Mouse (Mus musculus): Measurements from ENCODE around the gene Gm13723. TPM values are rescaled to one million over a fixed set of nuclear protein-coding genes. Genes with fewer than 3 reads are reported as not detected.

Gene Gm13723
- not detected for total RNA-seq (2021)
- not detected in 2 replicates for polyA plus RNA-seq (2012; rRNA removed)
- long read RNA-seq: 0 reads

DNA sequence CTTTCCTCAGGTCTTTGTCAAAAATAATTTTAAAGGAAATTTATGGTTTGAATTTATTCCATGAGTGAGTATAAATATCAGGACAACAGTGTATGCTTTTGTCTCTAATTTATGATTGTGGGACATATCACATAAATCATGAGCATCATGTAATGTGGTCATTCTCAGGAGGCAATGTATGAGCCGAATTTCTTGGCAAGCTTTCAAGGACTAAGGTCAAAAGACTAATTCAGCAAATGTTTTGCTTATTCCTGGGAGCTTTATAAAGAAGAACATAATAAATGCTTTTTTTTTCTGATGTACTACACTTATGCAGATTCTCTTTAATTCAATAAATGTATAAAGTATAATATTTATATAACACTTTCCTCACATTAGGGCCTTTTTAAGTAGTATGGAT lies at the start of gene Gm13723:
Gm13723 (minus strand) TSS at position 101 of the 400 bp plus-strand sequence.
- 22% methylated on average over 1 of the region's 1 CpGs for WGBS

DNA sequence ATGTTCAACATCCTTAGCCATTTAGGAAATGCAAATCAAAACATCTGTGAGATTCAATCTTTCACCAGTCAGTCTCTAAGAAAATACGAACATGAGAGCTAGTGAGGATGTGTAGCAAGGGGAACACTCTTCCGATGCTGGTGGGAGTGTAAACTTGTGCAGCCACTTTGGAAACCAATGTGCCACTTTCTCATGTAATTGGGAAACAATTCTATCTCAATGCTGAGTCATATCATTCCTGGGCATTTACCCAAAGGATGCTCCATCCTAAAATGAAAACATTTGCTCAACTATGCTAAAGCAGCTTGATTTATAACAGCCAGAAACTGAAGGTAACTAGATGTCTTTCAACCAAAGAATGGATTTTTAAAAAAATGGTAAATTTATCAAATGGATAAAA lies 31.0 kb upstream of the Gm13723 start:
- no peaks in the 10 kb centered on the region for H3K4me1 ChIP-seq (ENCODE audit: control insufficient read depth, insufficient read depth, low read length)
- H3K36me3 ChIP-seq (ENCODE audit: control insufficient read depth, insufficient read depth, low read length): no peaks in the 10 kb centered on the region
- no peaks in the 10 kb centered on the region for H3K79me2 ChIP-seq (replicated peaks; ENCODE audit: control insufficient read depth, insufficient read depth, low read length)
- no peak overlapping the region for H3K4me3 ChIP-seq
- WGBS: 67% methylated on average over 2 of the region's 2 CpGs
- TF ChIP-seq CTCF (IDR thresholded peaks at IDR 0.05): no peak
- DNase-seq: no peak
- no peaks in the 10 kb centered on the region for H3K27me3 ChIP-seq (ENCODE audit: control insufficient read depth, insufficient read depth, low read length)
- no peak overlapping the region for H3K27ac ChIP-seq
- intact Hi-C loops (cut with DNase I): no loop called here
- no peak overlapping the region for H3K9ac ChIP-seq (ENCODE audit: low read depth, low read length)

More for the DNA sequence above, at the start of gene Gm13723:
- intact Hi-C loops (cut with DNase I): no loop called here
- Histone ChIP-seq H3K9ac (ENCODE audit: low read depth, low read length) (no peak within 1 kb of the TSS), H3K27me3 (ENCODE audit: control insufficient read depth, insufficient read depth, low read length) (no peaks in the 10 kb centered on the region), H3K27ac (no peak within 1 kb of the TSS), H3K79me2 (replicated peaks; ENCODE audit: control insufficient read depth, insufficient read depth, low read length) (no peaks in the 10 kb centered on the region), H3K4me1 (ENCODE audit: control insufficient read depth, insufficient read depth, low read length) (no peaks in the 10 kb centered on the region), H3K36me3 (ENCODE audit: control insufficient read depth, insufficient read depth, low read length) (no peaks in the 10 kb centered on the region), H3K4me3 (no peak within 1 kb of the TSS)
- no peak for DNase-seq
- no peak for TF ChIP-seq POLR2A (IDR thresholded peaks at IDR 0.05; ENCODE audit: insufficient read depth, low read depth, low read length)
- no peak for TF ChIP-seq EP300 (IDR thresholded peaks at IDR 0.05; ENCODE audit: insufficient read depth, low read depth, low read length)
- no peak for TF ChIP-seq CTCF (IDR thresholded peaks at IDR 0.05)

DNA sequence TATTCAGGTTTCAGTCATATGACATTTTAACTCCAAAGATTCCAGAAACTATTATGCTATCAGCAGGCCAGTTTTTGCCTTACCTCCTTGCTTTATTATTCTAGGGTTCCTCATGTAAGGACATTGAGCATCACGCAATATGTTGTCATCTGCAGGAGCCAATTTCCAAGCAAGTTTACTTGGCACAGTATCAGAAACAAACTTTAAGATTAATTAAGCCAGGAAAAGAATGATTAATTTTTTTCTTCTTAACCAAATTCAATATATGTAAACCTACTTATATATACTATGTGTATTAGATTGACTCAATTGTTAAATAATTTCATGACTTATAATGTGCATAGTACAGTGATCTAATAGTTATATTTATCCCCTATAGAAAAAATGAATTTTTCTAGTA lies 17.5 kb upstream of the Gm13723 start, which contains the start of gene Olfr1097:
Olfr1097 (minus strand) TSS at position 101 of the 400 bp plus-strand sequence.
- Histone ChIP-seq H3K4me3 (no peak within 1 kb of the TSS), H3K9ac (ENCODE audit: low read depth, low read length) (no peak within 1 kb of the TSS), H3K79me2 (replicated peaks; ENCODE audit: control insufficient read depth, insufficient read depth, low read length) (no peaks in the 10 kb centered on the region), H3K27ac (no peak within 1 kb of the TSS), H3K36me3 (ENCODE audit: control insufficient read depth, insufficient read depth, low read length) (no peaks in the 10 kb centered on the region), H3K4me1 (ENCODE audit: control insufficient read depth, insufficient read depth, low read length) (no peaks in the 10 kb centered on the region), H3K27me3 (ENCODE audit: control insufficient read depth, insufficient read depth, low read length) (no peaks in the 10 kb centered on the region)
- TF ChIP-seq EP300 (IDR thresholded peaks at IDR 0.05; ENCODE audit: insufficient read depth, low read depth, low read length): no peak
- TF ChIP-seq POLR2A (IDR thresholded peaks at IDR 0.05; ENCODE audit: insufficient read depth, low read depth, low read length): no peak
- no peak for TF ChIP-seq CTCF (IDR thresholded peaks at IDR 0.05)
- 76% methylated on average over 1 of the region's 1 CpGs for WGBS
- DNase-seq: no peak
- intact Hi-C loops (cut with DNase I): no loop called here

DNA sequence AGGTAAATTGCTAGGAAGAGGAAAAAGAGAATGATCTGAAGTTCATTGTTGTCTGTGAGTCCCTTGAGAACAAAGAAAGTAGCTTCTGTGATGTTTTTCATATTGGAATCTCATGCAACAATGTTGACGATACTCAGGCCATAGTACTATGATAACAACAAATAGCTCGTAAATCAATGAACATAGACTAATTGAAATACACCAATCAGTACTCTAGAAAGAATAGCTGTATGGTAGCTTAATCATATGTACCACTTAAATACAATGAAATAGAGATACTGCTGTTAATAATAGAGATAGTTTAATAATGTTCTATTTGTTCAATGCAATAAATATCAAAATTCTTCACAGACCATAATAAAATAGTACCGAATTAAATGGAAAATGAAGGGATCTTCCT lies 23.0 kb downstream of the Gm13723 start, which contains the start of gene Olfr1095:
Olfr1095 (minus strand) TSS at position 101 of the 400 bp plus-strand sequence.
- Histone ChIP-seq H3K4me1 (ENCODE audit: control insufficient read depth, insufficient read depth, low read length) (no peaks in the 10 kb centered on the region), H3K27me3 (ENCODE audit: control insufficient read depth, insufficient read depth, low read length) (no peaks in the 10 kb centered on the region), H3K9ac (ENCODE audit: low read depth, low read length) (no peak within 1 kb of the TSS), H3K4me3 (no peak within 1 kb of the TSS), H3K36me3 (ENCODE audit: control insufficient read depth, insufficient read depth, low read length) (no peaks in the 10 kb centered on the region), H3K79me2 (replicated peaks; ENCODE audit: control insufficient read depth, insufficient read depth, low read length) (no peaks in the 10 kb centered on the region), H3K27ac (no peak within 1 kb of the TSS)
- DNase-seq: no peak
- intact Hi-C loops (cut with DNase I): no loop called here
- TF ChIP-seq POLR2A (IDR thresholded peaks at IDR 0.05; ENCODE audit: insufficient read depth, low read depth, low read length) (no peak), CTCF (IDR thresholded peaks at IDR 0.05) (no peak)
- 78% methylated on average over 3 of the region's 3 CpGs for WGBS

DNA sequence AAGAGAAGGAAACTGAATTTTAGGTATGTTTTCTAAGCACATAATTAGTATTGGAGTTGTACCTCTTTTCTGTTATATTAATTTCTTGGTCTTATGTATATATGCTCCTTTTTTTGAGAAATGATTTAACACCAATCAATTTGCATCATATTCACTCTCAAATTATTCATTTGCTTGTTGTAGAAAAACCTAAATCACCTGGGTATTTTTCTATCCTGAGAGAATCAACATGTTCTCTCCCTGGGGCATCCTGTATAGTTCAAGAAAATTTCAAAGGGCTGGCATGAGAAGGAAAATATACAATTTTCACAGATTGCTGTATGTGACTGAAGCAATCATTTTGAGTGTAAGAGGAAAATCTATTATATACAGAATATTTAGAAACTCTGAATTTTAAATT lies 50.2 kb downstream of the Gm13723 start, which contains the start of gene Olfr1094:
Olfr1094 (plus strand) TSS at position 301 of the 400 bp plus-strand sequence.
- no peak for DNase-seq
- TF ChIP-seq EP300 (IDR thresholded peaks at IDR 0.05; ENCODE audit: insufficient read depth, low read depth, low read length) (no peak), CTCF (IDR thresholded peaks at IDR 0.05) (no peak), POLR2A (IDR thresholded peaks at IDR 0.05; ENCODE audit: insufficient read depth, low read depth, low read length) (no peak)
- Histone ChIP-seq H3K79me2 (replicated peaks; ENCODE audit: control insufficient read depth, insufficient read depth, low read length) (no peaks in the 10 kb centered on the region), H3K36me3 (ENCODE audit: control insufficient read depth, insufficient read depth, low read length) (no peaks in the 10 kb centered on the region), H3K4me1 (ENCODE audit: control insufficient read depth, insufficient read depth, low read length) (no peaks in the 10 kb centered on the region), H3K9ac (ENCODE audit: low read depth, low read length) (no peak within 1 kb of the TSS), H3K27me3 (ENCODE audit: control insufficient read depth, insufficient read depth, low read length) (no peaks in the 10 kb centered on the region), H3K27ac (no peak within 1 kb of the TSS), H3K4me3 (no peak within 1 kb of the TSS)
- intact Hi-C loops (cut with DNase I): no loop called here

Other genes starting within 250 kb of the Gm13723 start
- gene Olfr1084, start 235.1 kb downstream of the Gm13723 start, total RNA-seq (2021): not detected
- not detected in 2 replicates for gene Olfr1084, start 235.1 kb downstream of the Gm13723 start, polyA plus RNA-seq (2012; rRNA removed)
- gene Olfr1085, start 212.8 kb downstream of the Gm13723 start, total RNA-seq (2021): not detected
- gene Olfr1085, start 212.8 kb downstream of the Gm13723 start, polyA plus RNA-seq (2012; rRNA removed): not detected in 2 replicates
- not detected for gene Olfr1086, start 194.7 kb downstream of the Gm13723 start, total RNA-seq (2021)
- gene Olfr1086, start 194.7 kb downstream of the Gm13723 start, polyA plus RNA-seq (2012; rRNA removed): not detected in 2 replicates
- not detected for gene Olfr1087, start 176.4 kb downstream of the Gm13723 start, total RNA-seq (2021)
- gene Olfr1087, start 176.4 kb downstream of the Gm13723 start, polyA plus RNA-seq (2012; rRNA removed): not detected in 2 replicates
- gene Olfr1089, start 141.1 kb downstream of the Gm13723 start, total RNA-seq (2021): not detected
- not detected in 2 replicates for gene Olfr1089, start 141.1 kb downstream of the Gm13723 start, polyA plus RNA-seq (2012; rRNA removed)
- not detected for gene Olfr1090, start 115.8 kb downstream of the Gm13723 start, total RNA-seq (2021)
- not detected in 2 replicates for gene Olfr1090, start 115.8 kb downstream of the Gm13723 start, polyA plus RNA-seq (2012; rRNA removed)
- gene Olfr1093, start 92.3 kb downstream of the Gm13723 start, total RNA-seq (2021): not detected
- not detected in 2 replicates for gene Olfr1093, start 92.3 kb downstream of the Gm13723 start, polyA plus RNA-seq (2012; rRNA removed)
- not detected for gene Olfr141, start 64.8 kb downstream of the Gm13723 start, total RNA-seq (2021)
- gene Olfr141, start 64.8 kb downstream of the Gm13723 start, polyA plus RNA-seq (2012; rRNA removed): not detected in 2 replicates
- not detected for gene Olfr1094, start 50.1 kb downstream of the Gm13723 start, total RNA-seq (2021)
- gene Olfr1094, start 50.1 kb downstream of the Gm13723 start, polyA plus RNA-seq (2012; rRNA removed): not detected in 2 replicates
- gene Olfr1095, start 23.1 kb downstream of the Gm13723 start, total RNA-seq (2021): not detected
- gene Olfr1095, start 23.1 kb downstream of the Gm13723 start, polyA plus RNA-seq (2012; rRNA removed): not detected in 2 replicates
- not detected for gene Olfr1097, start 17.4 kb upstream of the Gm13723 start, total RNA-seq (2021)
- not detected in 2 replicates for gene Olfr1097, start 17.4 kb upstream of the Gm13723 start, polyA plus RNA-seq (2012; rRNA removed)
- not detected for gene Olfr1098, start 49.7 kb upstream of the Gm13723 start, total RNA-seq (2021)
- not detected in 2 replicates for gene Olfr1098, start 49.7 kb upstream of the Gm13723 start, polyA plus RNA-seq (2012; rRNA removed)
- not detected for gene Olfr1099, start 85.9 kb upstream of the Gm13723 start, total RNA-seq (2021)
- not detected in 2 replicates for gene Olfr1099, start 85.9 kb upstream of the Gm13723 start, polyA plus RNA-seq (2012; rRNA removed)
- not detected for gene Olfr1100, start 105.2 kb upstream of the Gm13723 start, total RNA-seq (2021)
- not detected in 2 replicates for gene Olfr1100, start 105.2 kb upstream of the Gm13723 start, polyA plus RNA-seq (2012; rRNA removed)
- gene Olfr1101, start 116.4 kb upstream of the Gm13723 start, total RNA-seq (2021): not detected
- gene Olfr1101, start 116.4 kb upstream of the Gm13723 start, polyA plus RNA-seq (2012; rRNA removed): not detected in 2 replicates
- gene Olfr1102, start 123.6 kb upstream of the Gm13723 start, total RNA-seq (2021): not detected
- gene Olfr1102, start 123.6 kb upstream of the Gm13723 start, polyA plus RNA-seq (2012; rRNA removed): not detected in 2 replicates
- not detected for gene Olfr1104, start 152.3 kb upstream of the Gm13723 start, total RNA-seq (2021)
- gene Olfr1104, start 152.3 kb upstream of the Gm13723 start, polyA plus RNA-seq (2012; rRNA removed): not detected in 2 replicates
- not detected for gene Olfr1105, start 161.7 kb upstream of the Gm13723 start, total RNA-seq (2021)
- gene Olfr1105, start 161.7 kb upstream of the Gm13723 start, polyA plus RNA-seq (2012; rRNA removed): not detected in 2 replicates
- gene Olfr1106, start 177.5 kb upstream of the Gm13723 start, total RNA-seq (2021): not detected
- gene Olfr1106, start 177.5 kb upstream of the Gm13723 start, polyA plus RNA-seq (2012; rRNA removed): not detected in 2 replicates
- gene Olfr1107, start 201.0 kb upstream of the Gm13723 start, total RNA-seq (2021): not detected
- not detected in 2 replicates for gene Olfr1107, start 201.0 kb upstream of the Gm13723 start, polyA plus RNA-seq (2012; rRNA removed)
- gene Olfr1109, start 221.2 kb upstream of the Gm13723 start, total RNA-seq (2021): not detected
- not detected in 2 replicates for gene Olfr1109, start 221.2 kb upstream of the Gm13723 start, polyA plus RNA-seq (2012; rRNA removed)
- gene Olfr259, start 239.8 kb upstream of the Gm13723 start, total RNA-seq (2021): not detected
- not detected in 2 replicates for gene Olfr259, start 239.8 kb upstream of the Gm13723 start, polyA plus RNA-seq (2012; rRNA removed)